Mouse (Mus musculus) hematopoietic multipotent progenitor cell, adult 10-12 weeks (in vitro differentiated cells): ENCODE measurements around the gene Fev. TPM values are rescaled to one million over a fixed set of nuclear protein-coding genes. Genes with fewer than 3 reads are reported as not detected.

Experiments used
- polyA plus RNA-seq: library from polyadenylated mRNA; stranded (reverse); fragments of >175 nt; gene quantifications from 2 replicates; pipeline ENCODE4 v1.2.3, GENCODE M21; 2012; ENCODE audit warnings: low replicate concordance

Fev gene
- not detected in 2 replicates for polyA plus RNA-seq

GRCm38 (mm10) chr1:74885369-74886042 lies at the start of gene Fev:
TSS of gene Fev (minus strand) at chr1:74885419.

GRCm38 (mm10) chr1:74893134-74893855 lies 8.1 kb upstream of the Fev start, which contains the start of gene Cryba2:
TSS of gene Cryba2 (minus strand) at chr1:74893143.

GRCm38 (mm10) chr1:74854306-74855056 lies 30.7 kb downstream of the Fev start, which contains the start of gene Cdk5r2:
TSS of gene Cdk5r2 (plus strand) at chr1:74854934.

Other genes with a start within 250 kb of the Fev start
- gene Ttll4, start 223.7 kb downstream of the Fev start, polyA plus RNA-seq = 7.5 and 16.3 TPM in 2 replicates
- gene Cyp27a1, start 171.8 kb downstream of the Fev start, polyA plus RNA-seq = 13.6 and 32.4 TPM in 2 replicates
- not detected in 2 replicates for gene Prkag3, start 136.2 kb downstream of the Fev start, polyA plus RNA-seq
- 0.53 and 1.2 TPM in 2 replicates for gene Wnt6, start 113.5 kb downstream of the Fev start, polyA plus RNA-seq
- 10.1 and 14.9 TPM in 2 replicates for gene Wnt10a, start 93.9 kb downstream of the Fev start, polyA plus RNA-seq
- 0.25 TPM in 1 of 2 replicates, not detected in the other for gene Cdk5r2, start 30.5 kb downstream of the Fev start, polyA plus RNA-seq
- gene Cryba2, start 7.7 kb upstream of the Fev start, polyA plus RNA-seq = not detected in 2 replicates
- not detected in 2 replicates for gene Cfap65, start 50.2 kb upstream of the Fev start, polyA plus RNA-seq
- gene Ihh, start 66.3 kb upstream of the Fev start, polyA plus RNA-seq = 0.16 and 0.45 TPM in 2 replicates
- 0.49 and 0.71 TPM in 2 replicates for gene Nhej1, start 239.8 kb upstream of the Fev start, polyA plus RNA-seq
- 0.15 TPM in 1 of 2 replicates, not detected in the other for gene Slc23a3, start 248.5 kb upstream of the Fev start, polyA plus RNA-seq